Mouse (Mus musculus) gastrocnemius, postnatal 25 days (tissue): Measurements from ENCODE around the gene Slc4a11. TPM values are rescaled to one million over a fixed set of nuclear protein-coding genes. Genes with fewer than 3 reads are reported as not detected.

Experiments used
- total RNA-seq, 2 experiments: library from RNA; stranded (reverse); gene quantifications; 1 replicate in 1 of 2; 2 replicates in 1 of 2; pipeline ENCODE4 v1.2.3; 2021

Gene Slc4a11
- total RNA-seq, 2 experiments from 2014 or later = 0.35 TPM; not detected in 1

Other genes with a start within 250 kb of the Slc4a11 start
- 10 to 100 TPM; 17.3 to 21.4 TPM for gene Ptpra, start 247.2 kb downstream of the Slc4a11 start, total RNA-seq
- gene Mrps26, start 133.8 kb downstream of the Slc4a11 start, total RNA-seq = 10 to 100 TPM; 44.9 to 45.0 TPM
- gene Oxt, start 121.3 kb downstream of the Slc4a11 start, total RNA-seq = not detected
- gene Avp, start 115.0 kb downstream of the Slc4a11 start, total RNA-seq = not detected
- gene Fastkd5, start 67.5 kb downstream of the Slc4a11 start, total RNA-seq = 1 to 10 TPM; 5.0 to 6.4 TPM
- 1 to 10 TPM; 3.3 to 3.8 TPM for gene Ubox5, start 67.5 kb downstream of the Slc4a11 start, total RNA-seq
- 1 to 10 TPM; 2.1 to 2.4 TPM for gene Lzts3, start 54.7 kb downstream of the Slc4a11 start, total RNA-seq
- 100 to 1,000 TPM in 1 of 2 experiments, 10 to 100 TPM in 1; 84.6 to 103 TPM for gene Ddrgk1, start 32.9 kb downstream of the Slc4a11 start, total RNA-seq
- 10 to 100 TPM; 11.9 to 13.3 TPM for gene Itpa, start 29.9 kb downstream of the Slc4a11 start, total RNA-seq
- 1 to 10 TPM; 5.1 to 7.6 TPM for gene 4930402H24Rik, start 208.9 kb upstream of the Slc4a11 start, total RNA-seq
- 10 to 100 TPM; 12.8 to 13.1 TPM for gene Atrn, start 209.0 kb upstream of the Slc4a11 start, total RNA-seq